Mouse (Mus musculus) kidney, embryonic 16.5 days (tissue): ENCODE measurements around the gene Gm21411. TPM values are rescaled to one million over a fixed set of nuclear protein-coding genes. Genes with fewer than 3 reads are reported as not detected.
"Not testable (repeated sequence)": the region's sequence is repeated elsewhere in the genome, so short reads cannot be mapped to it uniquely, and the experiment has no call there.

Experiments used
- ATAC-seq: fragments of 200-750 bp; cut with Nextera tagmentation; 2 replicates; pipeline ENCODE4 v1.8.0; 2017; ENCODE audit warnings: moderate TSS enrichment; ENCODE audit not compliant: low FRiP score, low TSS enrichment
- H3K27ac ChIP-seq: fragments of 300-500 bp; sonication (generic); 2 replicates; pipeline ENCODE4 v1.5.1; 2014; ENCODE audit warnings: low read length
- H3K27me3 ChIP-seq: fragments of 300-500 bp; sonication (generic); 2 replicates; pipeline ENCODE4 v1.6.1; 2014; ENCODE audit warnings: low read length, control low read depth, mixed read lengths; ENCODE audit not compliant: insufficient read depth
- H3K36me3 ChIP-seq: fragments of 300-500 bp; sonication (generic); 2 replicates; pipeline ENCODE4 v1.6.1; 2014; ENCODE audit warnings: low read length, control low read depth, mixed read lengths; ENCODE audit not compliant: insufficient read depth
- H3K4me1 ChIP-seq: fragments of 300-500 bp; sonication (generic); 2 replicates; pipeline ENCODE4 v1.6.1; 2014; ENCODE audit warnings: low read length, control low read depth, mixed read lengths; ENCODE audit not compliant: insufficient read depth
- H3K4me2 ChIP-seq: fragments of 300-500 bp; sonication (generic); replicated peaks from 2 replicates; pipeline ENCODE4 v1.6.1; 2014; ENCODE audit warnings: low read depth, low read length
- H3K4me3 ChIP-seq: fragments of 300-500 bp; sonication (generic); 2 replicates; pipeline ENCODE4 v1.5.1; 2014; ENCODE audit warnings: mild to moderate bottlenecking, low read length
- H3K9ac ChIP-seq: fragments of 300-500 bp; sonication (generic); replicated peaks from 2 replicates; pipeline ENCODE4 v1.6.1; 2014; ENCODE audit warnings: low read length
- H3K9me3 ChIP-seq: fragments of 300-500 bp; sonication (generic); 2 replicates; pipeline ENCODE4 v1.6.1; 2016; ENCODE audit warnings: low read length, control low read depth
- WGBS: fragments of 180-500 bp; shearing (Covaris S2); extraction: QIAGEN DNeasy Blood & Tissue Kit; methylation state at CpG from one replicate; pipeline ENCODE4 v1.1.7; 2014; 5-methylcytosine and 5-hydroxymethylcytosine counted together
- polyA plus RNA-seq: library from polyadenylated mRNA; unstranded; fragments of >200 nt; fragmentation: Nextera tagmentation; extraction: Ambion mirVana; gene quantifications from 2 replicates; pipeline ENCODE4 v1.2.1, GENCODE M21; 2015

Gm21411 gene
- not detected in 2 replicates for polyA plus RNA-seq

- not testable (repeated sequence) for H3K27ac ChIP-seq, H3K36me3 ChIP-seq, H3K4me2 ChIP-seq, ATAC-seq, H3K4me1 ChIP-seq, H3K9me3 ChIP-seq, H3K9ac ChIP-seq, H3K27me3 ChIP-seq, H3K4me3 ChIP-seq
- 82% methylated on average over 9 of the region's 9 CpGs for WGBS
These were observed at the start of gene Gm21411 for GRCm38 (mm10) chr4:146909386-146910137. Gene Gm21411 (minus strand): TSS chr4:146909590.

GRCm38 (mm10) chr4:146941691-146942090, 32.3 kb upstream of the Gm21411 start:
- not testable (repeated sequence) for H3K36me3 ChIP-seq, H3K9ac ChIP-seq, H3K4me2 ChIP-seq, H3K27me3 ChIP-seq, H3K27ac ChIP-seq, H3K4me3 ChIP-seq, ATAC-seq, H3K4me1 ChIP-seq
- H3K9me3 ChIP-seq = peaks cover 14% of the 10 kb centered on the region
- 61% methylated on average over 31 of the region's 32 CpGs for WGBS

- 5% methylated on average over 73 of the region's 77 CpGs for WGBS
- Histone ChIP-seq H3K36me3 (no peaks in the 10 kb centered on the region), H3K4me3 (peak overlapping the region; percentile 28), H3K27ac (no peak overlapping the region), H3K4me1 (no peaks in the 10 kb centered on the region), H3K9ac (no peak overlapping the region), H3K27me3 (peaks cover 5% of the 10 kb centered on the region; the same call in 1 of the 2 replicates), H3K9me3 (peaks cover 22% of the 10 kb centered on the region), H3K4me2 (peak overlapping the region; percentile 56)
- ATAC-seq = peak; percentile 80
These were observed 23.1 kb upstream of the Gm21411 start for GRCm38 (mm10) chr4:146932311-146933082.

GRCm38 (mm10) chr4:146915196-146915595, 5.8 kb upstream of the Gm21411 start:
- no peak for ATAC-seq
- no peak overlapping the region for H3K9ac ChIP-seq
- H3K4me2 ChIP-seq = no peak overlapping the region
- H3K9me3 ChIP-seq = peaks cover 14% of the 10 kb centered on the region
- no peaks in the 10 kb centered on the region for H3K4me1 ChIP-seq
- H3K27me3 ChIP-seq = no peaks in the 10 kb centered on the region
- no peak overlapping the region for H3K27ac ChIP-seq
- H3K4me3 ChIP-seq = no peak overlapping the region
- H3K36me3 ChIP-seq = no peaks in the 10 kb centered on the region
- 83% methylated on average over 3 of the region's 3 CpGs for WGBS

GRCm38 (mm10) chr4:146908131-146908530, 1.3 kb downstream of the Gm21411 start:
- not testable (repeated sequence) for H3K36me3 ChIP-seq, H3K4me2 ChIP-seq, H3K9ac ChIP-seq, H3K27me3 ChIP-seq, H3K27ac ChIP-seq, H3K4me3 ChIP-seq, H3K4me1 ChIP-seq, H3K9me3 ChIP-seq, ATAC-seq
- WGBS = 95% methylated on average over 1 of the region's 1 CpGs

- not testable (repeated sequence) for H3K9me3 ChIP-seq, H3K4me3 ChIP-seq, H3K27me3 ChIP-seq, H3K9ac ChIP-seq, H3K4me2 ChIP-seq, H3K4me1 ChIP-seq, ATAC-seq, H3K27ac ChIP-seq, H3K36me3 ChIP-seq
- 87% methylated on average over 2 of the region's 2 CpGs for WGBS
These were observed 4.6 kb downstream of the Gm21411 start for GRCm38 (mm10) chr4:146904782-146905181.

- H3K36me3 ChIP-seq, H3K9ac ChIP-seq, H3K4me3 ChIP-seq, H3K27ac ChIP-seq, H3K4me1 ChIP-seq, H3K9me3 ChIP-seq, ATAC-seq, H3K4me2 ChIP-seq, H3K27me3 ChIP-seq: not testable (repeated sequence)
- WGBS = 64% methylated on average over 3 of the region's 3 CpGs
These were observed 6.3 kb downstream of the Gm21411 start for GRCm38 (mm10) chr4:146903126-146903525.

Other genes starting within 250 kb of the Gm21411 start
- gene Zfp989, start 62.4 kb upstream of the Gm21411 start, polyA plus RNA-seq = 0.15 TPM in 1 of 2 replicates, not detected in the other
- 0.06 TPM in 1 of 2 replicates, not detected in the other for gene Rex2, start 112.3 kb upstream of the Gm21411 start, polyA plus RNA-seq
- gene Zfp991, start 222.4 kb upstream of the Gm21411 start, polyA plus RNA-seq = 5.3 and 6.2 TPM in 2 replicates